Comparison of ENCODE assay signal across 16 mouse cellular contexts in the genomic region with DNA sequence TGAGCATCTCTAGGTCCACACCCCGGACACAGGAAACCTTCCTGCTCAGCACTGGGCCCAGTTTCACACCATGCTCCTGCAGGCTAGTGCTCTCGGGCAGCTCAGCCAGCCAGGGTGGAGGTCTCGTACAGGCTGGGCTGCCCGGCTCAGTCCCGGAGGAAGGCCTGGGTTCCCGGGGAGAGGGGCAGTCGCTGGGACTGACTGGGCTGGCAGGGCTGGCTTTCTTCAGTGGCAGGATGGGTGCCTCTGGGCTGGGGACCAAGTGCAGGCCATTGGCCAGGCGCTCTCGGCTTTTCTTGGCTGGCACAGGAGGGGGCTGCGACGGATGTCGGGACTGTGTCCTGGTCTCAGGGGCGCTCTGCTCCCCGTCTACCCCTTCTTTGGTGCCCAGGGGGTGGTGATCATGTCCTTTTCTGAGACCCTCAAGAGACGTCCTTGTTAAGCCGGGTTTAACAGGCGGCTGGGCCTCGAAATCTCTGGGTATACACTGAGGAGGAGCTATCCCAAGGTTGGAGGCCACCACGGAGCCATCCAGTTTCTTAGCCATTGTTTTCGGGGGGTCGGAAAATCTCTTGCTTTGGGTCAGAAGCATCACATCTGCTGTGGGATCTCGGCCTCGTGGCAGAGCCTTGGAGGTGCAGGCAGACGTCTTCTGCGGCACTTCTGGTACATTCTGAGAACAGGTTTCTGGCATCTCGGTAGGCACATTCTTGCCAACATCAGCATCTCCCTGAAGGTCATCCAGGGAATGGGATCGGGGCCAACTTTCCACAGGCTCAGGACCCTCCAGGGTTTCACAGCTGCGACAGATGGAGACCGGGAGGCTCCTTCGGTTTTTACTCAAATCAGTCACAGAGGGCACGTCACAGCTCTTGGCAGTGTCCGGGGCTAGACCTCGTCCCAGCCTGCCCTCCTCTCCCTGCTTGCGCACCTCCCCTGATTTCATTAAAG.
DNase-seq lines count a peak whose midpoint lies in the region; ATAC-seq lines count a peak whose summit lies in the region.
"Had no signal": no experiment of that assay in that cellular context is flagged by ENCODE, and none has a peak within 500 bp of the region (broad histone marks: within the 10 kb centered on the region; RNA-seq: fewer than 3 reads in every experiment).

No protein-coding gene starts in this region.

- peak; percentile 46 to 61 for DNase-seq in cerebellum, postnatal 14 days
- no peak for DNase-seq in cerebellum, adult 11 months
- peak; percentile 40 to 42 for DNase-seq in heart, adult 18-20 months
- peak; percentile 78 for DNase-seq in left cerebral cortex, postnatal 4 days
- no peak for DNase-seq in left cerebral cortex, postnatal 36 days (ENCODE audit: low spot score in 2 of 2)
- DNase-seq in right cerebral cortex, postnatal 25 days, result no peak
- DNase-seq: adrenal gland, adult 2 months; kidney, postnatal 10 days; thymus, postnatal 4 days had no signal

- 88% methylated on average over 34 of the region's 34 CpGs for WGBS in heart, embryonic 12.5 days

- no peak for ATAC-seq in heart, embryonic 12.5 days (ENCODE audit: insufficient number of reproducible peaks, low FRiP score)
- ATAC-seq in megakaryocyte-erythroid progenitor cell, adult 5-6 weeks (replicated peaks; ENCODE audit: low FRiP score, low TSS enrichment, poor library complexity, severe bottlenecking), result 0 out of 2 replicates have a peak, but pooled peaks have one; percentile 14
- ATAC-seq: intestine, postnatal 0 days; lung, postnatal 0 days had no signal

- no peaks in the 10 kb centered on the region for H3K4me1 ChIP-seq in heart, embryonic 12.5 days (replicated peaks)
- H3K4me1 ChIP-seq: liver, embryonic 15.5 days had no signal

- no peak overlapping the region for H3K27ac ChIP-seq in heart, embryonic 12.5 days (ENCODE audit: poor library complexity, severe bottlenecking)
- H3K27ac ChIP-seq: heart, adult 2 months; layer of hippocampus, adult 2 months; liver, embryonic 15.5 days had no signal

- no peak overlapping the region for H3K9ac ChIP-seq in heart, embryonic 12.5 days
- H3K9ac ChIP-seq: liver, embryonic 15.5 days had no signal

- peaks cover 74% of the 10 kb centered on the region for H3K36me3 ChIP-seq in heart, embryonic 12.5 days

- intact Hi-C loops in left cerebral cortex, postnatal 4 days (cut with DNase I), result no loop called here
- intact Hi-C loops in left cerebral cortex, postnatal 36 days (cut with DNase I), result no loop called here

- no peaks in the 10 kb centered on the region for H3K9me3 ChIP-seq in heart, embryonic 12.5 days (replicated peaks)
- H3K9me3 ChIP-seq: liver, embryonic 15.5 days had no signal

- H3K27me3 ChIP-seq in heart, embryonic 12.5 days (replicated peaks), result no peaks in the 10 kb centered on the region
- H3K27me3 ChIP-seq: liver, embryonic 15.5 days had no signal

- no peak overlapping the region for H3K4me3 ChIP-seq in heart, embryonic 12.5 days
- H3K4me3 ChIP-seq: heart, adult 2 months; layer of hippocampus, adult 2 months; liver, embryonic 15.5 days had no signal

- no peak overlapping the region for H3K4me2 ChIP-seq in heart, embryonic 12.5 days
- H3K4me2 ChIP-seq: liver, embryonic 15.5 days had no signal

Comparison
In these comparisons a context has a peak if more than half of its experiments do, and no peak if none do; other contexts are left out.
1. DNase-seq: peak in cerebellum, postnatal 14 days (2 of 2), heart, adult 18-20 months (2 of 2) and left cerebral cortex, postnatal 4 days (single experiment); none in cerebellum, adult 11 months (single experiment), left cerebral cortex, postnatal 36 days (0 of 2) and right cerebral cortex, postnatal 25 days (single experiment).